Mouse (Mus musculus) ES-Bruce4 (cell line): Measurements from ENCODE around the gene Fbxl17.

Source experiments
- EP300 ChIP-seq: IDR thresholded peaks from 2 replicates; pipeline ENCODE4 v1.6.1; 2011; ENCODE audit warnings: low read depth, low read length; ENCODE audit not compliant: insufficient read depth
- POLR2A ChIP-seq: IDR thresholded peaks from one replicate; pipeline ENCODE4 v1.8.1; 2011; ENCODE audit warnings: low read length; ENCODE audit not compliant: insufficient read depth

DNA sequence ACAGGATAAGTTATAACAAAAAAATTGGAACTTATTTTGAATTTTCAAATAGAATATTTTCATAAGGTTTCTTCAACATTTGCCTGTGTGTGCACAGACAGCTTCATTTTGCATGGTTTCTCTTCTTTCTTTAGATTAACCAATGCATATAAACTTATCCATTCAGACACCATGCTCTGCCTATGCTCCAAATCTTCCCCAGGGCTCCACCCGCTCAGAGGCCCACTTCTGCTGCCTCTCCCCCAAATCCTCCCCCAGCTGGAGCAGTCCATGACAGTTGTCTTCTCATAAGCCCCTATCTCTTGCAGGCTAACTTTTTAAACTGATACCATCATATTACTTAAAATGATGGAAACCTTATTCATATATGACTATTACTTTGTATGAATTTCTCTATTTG, 282.8 kb downstream of the Fbxl17 start:
- TF ChIP-seq EP300 = no peak
- no peak for TF ChIP-seq POLR2A
